Mouse (Mus musculus): ENCODE measurements around the gene Alg3. TPM values are rescaled to one million over a fixed set of nuclear protein-coding genes. Genes with fewer than 3 reads are reported as not detected.

Alg3 gene
- polyA plus RNA-seq, 1 experiment from 2014 or later, result 39.4 TPM

DNA sequence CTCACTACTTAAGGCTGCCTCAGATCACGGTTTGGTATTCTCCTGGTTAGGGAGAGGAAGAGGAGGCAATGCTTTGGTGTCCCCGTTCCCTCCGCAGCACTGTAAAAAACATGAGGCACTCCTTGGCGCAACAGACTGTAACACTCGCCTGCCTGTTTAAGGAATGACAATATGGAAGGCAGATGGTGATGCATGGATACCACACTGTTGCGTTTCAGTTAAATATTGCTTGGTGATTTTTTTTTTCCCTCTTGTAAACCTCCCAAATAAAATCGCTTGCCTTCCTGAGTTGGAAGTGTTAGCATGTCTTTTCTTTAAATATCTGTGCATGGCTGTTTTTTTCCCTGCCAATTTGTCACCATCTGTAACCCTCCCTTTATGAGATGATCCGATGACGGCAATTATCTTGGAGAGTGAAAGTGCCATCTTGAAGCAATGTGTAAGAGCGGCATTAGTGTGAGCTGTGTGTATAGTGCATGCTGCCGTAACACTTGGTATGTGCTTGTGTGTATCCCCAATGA, 17.4 kb upstream of the Alg3 start:
- no peak overlapping the region for H3K27ac ChIP-seq
- no peak for ATAC-seq (ENCODE audit: insufficient number of reproducible peaks, insufficient read depth, low FRiP score, low TSS enrichment, low read depth)
- no peaks in the 10 kb centered on the region for H3K36me3 ChIP-seq
- peak overlapping the region; percentile 92 for H3K4me2 ChIP-seq
- no peak overlapping the region for H3K4me3 ChIP-seq
- H3K9me3 ChIP-seq, result no peaks in the 10 kb centered on the region
- H3K27me3 ChIP-seq, result peaks cover 27% of the 10 kb centered on the region
- no peak overlapping the region for H3K9ac ChIP-seq
- 44% methylated on average over 11 of the region's 11 CpGs for WGBS
- peaks cover 10% of the 10 kb centered on the region for H3K4me1 ChIP-seq

DNA sequence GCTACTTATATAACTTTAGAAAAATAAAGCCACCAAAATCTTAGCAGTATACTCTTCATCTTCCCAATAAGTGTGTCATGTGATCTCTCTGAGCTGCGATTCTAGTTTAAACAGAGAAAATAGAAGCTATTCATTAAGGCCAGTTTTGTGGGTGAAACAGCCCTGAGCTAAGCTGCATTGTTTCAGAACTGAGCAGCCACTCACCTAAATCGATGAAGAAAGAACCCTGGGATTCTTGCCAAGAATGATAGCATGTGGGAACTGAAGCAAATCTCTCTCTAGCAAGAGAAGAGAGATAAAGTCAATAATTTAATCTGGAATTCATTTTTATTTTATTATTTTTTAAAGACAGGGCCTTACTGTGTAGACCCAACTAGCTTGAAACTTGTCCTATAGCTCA, 11.7 kb upstream of the Alg3 start:
- H3K4me2 ChIP-seq, result no peak overlapping the region
- H3K9me3 ChIP-seq, result no peaks in the 10 kb centered on the region
- H3K27me3 ChIP-seq, result peaks cover 45% of the 10 kb centered on the region
- no peak overlapping the region for H3K27ac ChIP-seq
- ATAC-seq (ENCODE audit: insufficient number of reproducible peaks, insufficient read depth, low FRiP score, low TSS enrichment, low read depth), result no peak
- peaks cover 34% of the 10 kb centered on the region for H3K4me1 ChIP-seq
- H3K36me3 ChIP-seq, result peaks cover 5% of the 10 kb centered on the region; the same call in 1 of the 2 replicates
- WGBS, result 56% methylated on average over 2 of the region's 2 CpGs
- no peak overlapping the region for H3K9ac ChIP-seq
- H3K4me3 ChIP-seq, result no peak overlapping the region

DNA sequence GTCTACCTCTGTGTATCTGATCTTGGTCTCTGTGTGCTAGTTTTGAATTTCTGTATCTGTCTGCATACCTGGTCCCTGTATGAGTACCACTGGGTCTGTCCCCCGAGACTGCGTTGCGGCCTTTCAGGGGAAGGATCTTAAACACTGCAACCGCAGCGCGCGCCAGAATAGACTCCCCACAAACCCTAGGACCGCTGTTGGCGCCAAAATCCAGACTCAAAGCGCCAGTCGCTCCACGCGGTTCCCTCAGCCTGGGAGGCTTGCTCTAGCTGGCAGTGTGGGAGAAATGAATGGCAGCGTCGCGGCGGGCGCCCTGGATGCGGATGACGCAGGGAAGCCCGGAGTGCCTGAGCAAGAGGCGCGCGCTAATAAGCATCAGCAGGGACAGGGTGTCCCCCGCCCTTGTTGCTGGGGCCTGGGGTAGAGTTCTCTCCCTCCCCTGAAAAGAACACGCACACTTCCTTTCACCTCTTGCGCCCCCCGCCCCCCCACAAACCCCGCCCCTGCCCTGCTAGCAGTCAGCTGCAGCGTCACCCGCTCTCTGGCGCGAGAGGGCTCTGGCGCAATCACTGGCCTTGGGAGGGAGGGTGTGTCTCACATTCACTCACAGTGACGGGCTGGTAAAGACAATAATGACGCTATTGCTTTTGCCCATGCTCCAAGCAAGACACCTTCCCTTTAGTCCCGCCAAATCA, 10.6 kb upstream of the Alg3 start:
- Histone ChIP-seq H3K4me3 (peak overlapping the region; percentile 70), H3K4me2 (peak overlapping the region; percentile 99), H3K4me1 (peaks cover 34% of the 10 kb centered on the region), H3K27me3 (peaks cover 46% of the 10 kb centered on the region), H3K36me3 (peaks cover 7% of the 10 kb centered on the region; the same call in 1 of the 2 replicates), H3K9ac (peak overlapping the region; percentile 73), H3K27ac (peak overlapping the region; percentile 39), H3K9me3 (no peaks in the 10 kb centered on the region)
- no peak for ATAC-seq (ENCODE audit: insufficient number of reproducible peaks, insufficient read depth, low FRiP score, low TSS enrichment, low read depth)
- WGBS, result under 1% methylated on average over 37 of the region's 37 CpGs

DNA sequence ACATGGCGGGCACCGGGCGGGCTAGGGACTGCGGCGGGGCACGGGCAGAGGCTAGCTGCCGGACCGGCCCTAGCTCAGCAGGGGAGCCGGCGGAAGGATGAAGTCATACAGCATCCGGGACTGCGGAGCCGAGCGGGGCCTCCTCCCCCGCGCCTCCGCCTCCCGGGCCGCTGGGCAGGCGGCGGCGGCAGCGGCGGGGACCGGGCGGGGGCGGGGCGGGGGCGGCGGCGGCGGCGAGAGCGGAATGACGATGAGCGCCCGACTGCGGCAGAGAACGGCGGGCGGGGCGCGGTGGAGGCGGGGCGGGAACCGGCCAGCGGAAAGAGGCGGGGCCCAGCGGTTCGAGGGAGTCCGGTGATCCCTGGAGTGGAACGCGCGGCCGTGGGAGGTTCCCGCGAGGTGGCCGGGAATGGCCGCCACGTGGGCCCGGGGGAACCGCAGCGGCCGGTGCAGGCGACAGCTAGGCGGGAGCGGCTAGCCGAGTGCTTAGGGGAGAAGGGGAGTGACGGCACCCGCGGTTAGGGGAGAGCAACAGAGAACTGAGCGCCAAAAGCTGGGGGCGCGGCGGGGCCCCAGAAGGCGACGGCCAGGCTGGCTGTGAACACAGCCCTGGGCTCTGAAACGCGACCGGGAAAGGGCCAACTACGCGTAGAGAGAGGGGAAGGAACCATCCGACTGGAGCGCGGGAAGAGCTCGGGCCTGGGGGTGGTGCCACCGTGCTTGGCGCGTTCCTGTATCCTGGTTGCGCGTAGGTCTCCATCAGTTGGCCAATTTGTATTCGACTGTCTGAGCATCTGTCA, 9.9 kb upstream of the Alg3 start, which contains the start of gene Camk2n2:
Gene Camk2n2, minus strand, starts transcription at position 97 of the 800 bp plus-strand sequence.
- Histone ChIP-seq H3K27me3 (peaks cover 46% of the 10 kb centered on the region), H3K4me3 (peak within 1 kb of the TSS; percentile 70), H3K4me1 (peaks cover 34% of the 10 kb centered on the region), H3K36me3 (peaks cover 7% of the 10 kb centered on the region; the same call in 1 of the 2 replicates), H3K4me2 (peak within 1 kb of the TSS; percentile 99), H3K27ac (peak within 1 kb of the TSS; percentile 39), H3K9me3 (no peaks in the 10 kb centered on the region), H3K9ac (peak within 1 kb of the TSS; percentile 73)
- under 1% methylated on average over 63 of the region's 92 CpGs for WGBS
- peak; percentile 54 for ATAC-seq (ENCODE audit: insufficient number of reproducible peaks, insufficient read depth, low FRiP score, low TSS enrichment, low read depth)

DNA sequence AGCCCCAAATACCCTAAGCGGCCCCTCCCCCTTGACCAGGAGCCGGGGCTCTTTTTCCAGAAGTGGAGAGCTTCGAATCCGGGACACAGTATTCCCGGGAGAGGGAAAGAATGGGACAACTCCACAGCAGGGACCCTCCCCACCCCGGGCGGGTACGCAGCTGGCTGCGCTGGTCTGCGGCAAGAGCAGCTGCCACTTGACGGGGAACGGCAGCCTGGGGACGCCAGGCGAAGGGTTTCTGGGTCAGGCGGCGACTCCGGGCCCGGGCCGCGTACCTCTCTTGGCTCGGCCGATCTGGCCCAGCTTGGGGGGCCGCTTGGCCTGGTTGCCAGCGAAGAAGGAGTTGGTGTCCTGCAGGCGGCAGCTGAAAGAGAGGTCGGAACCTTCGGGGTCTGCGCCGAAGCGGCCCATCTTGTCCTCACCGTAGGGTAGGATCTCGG, 9.2 kb upstream of the Alg3 start:
- Histone ChIP-seq H3K36me3 (peaks cover 7% of the 10 kb centered on the region; the same call in 1 of the 2 replicates), H3K4me3 (peak overlapping the region; percentile 70), H3K27ac (no peak overlapping the region), H3K9me3 (no peaks in the 10 kb centered on the region), H3K27me3 (peaks cover 46% of the 10 kb centered on the region), H3K9ac (peak overlapping the region; percentile 73), H3K4me1 (peaks cover 34% of the 10 kb centered on the region), H3K4me2 (peak overlapping the region; percentile 99)
- ATAC-seq (ENCODE audit: insufficient number of reproducible peaks, insufficient read depth, low FRiP score, low TSS enrichment, low read depth), result peak; percentile 13; the same call in 1 of the 2 replicates
- 0% methylated on average over 32 of the region's 32 CpGs for WGBS

DNA sequence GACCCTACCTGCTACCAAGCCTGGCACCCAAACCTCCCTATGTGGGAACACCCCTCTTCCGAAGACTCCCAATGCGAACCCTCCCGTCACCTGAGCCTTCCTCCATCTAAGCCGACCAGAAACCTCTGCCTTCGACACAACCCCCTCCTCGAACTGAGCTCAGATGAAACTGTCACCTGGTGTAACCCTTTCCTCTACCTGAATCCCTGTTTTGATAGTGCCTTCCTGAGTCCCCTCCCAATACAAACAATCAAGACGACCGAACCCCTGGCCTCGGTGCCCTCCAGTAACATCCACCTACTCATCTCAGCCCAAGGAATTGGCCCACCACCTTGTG, 8.8 kb upstream of the Alg3 start:
- Histone ChIP-seq H3K4me3 (peak overlapping the region; percentile 70), H3K27me3 (peaks cover 46% of the 10 kb centered on the region), H3K4me1 (peaks cover 34% of the 10 kb centered on the region), H3K9me3 (no peaks in the 10 kb centered on the region), H3K9ac (peak overlapping the region; percentile 73), H3K36me3 (peaks cover 7% of the 10 kb centered on the region; the same call in 1 of the 2 replicates), H3K4me2 (peak overlapping the region; percentile 99), H3K27ac (no peak overlapping the region)
- no peak for ATAC-seq (ENCODE audit: insufficient number of reproducible peaks, insufficient read depth, low FRiP score, low TSS enrichment, low read depth)
- WGBS, result 0% methylated on average over 9 of the region's 9 CpGs

DNA sequence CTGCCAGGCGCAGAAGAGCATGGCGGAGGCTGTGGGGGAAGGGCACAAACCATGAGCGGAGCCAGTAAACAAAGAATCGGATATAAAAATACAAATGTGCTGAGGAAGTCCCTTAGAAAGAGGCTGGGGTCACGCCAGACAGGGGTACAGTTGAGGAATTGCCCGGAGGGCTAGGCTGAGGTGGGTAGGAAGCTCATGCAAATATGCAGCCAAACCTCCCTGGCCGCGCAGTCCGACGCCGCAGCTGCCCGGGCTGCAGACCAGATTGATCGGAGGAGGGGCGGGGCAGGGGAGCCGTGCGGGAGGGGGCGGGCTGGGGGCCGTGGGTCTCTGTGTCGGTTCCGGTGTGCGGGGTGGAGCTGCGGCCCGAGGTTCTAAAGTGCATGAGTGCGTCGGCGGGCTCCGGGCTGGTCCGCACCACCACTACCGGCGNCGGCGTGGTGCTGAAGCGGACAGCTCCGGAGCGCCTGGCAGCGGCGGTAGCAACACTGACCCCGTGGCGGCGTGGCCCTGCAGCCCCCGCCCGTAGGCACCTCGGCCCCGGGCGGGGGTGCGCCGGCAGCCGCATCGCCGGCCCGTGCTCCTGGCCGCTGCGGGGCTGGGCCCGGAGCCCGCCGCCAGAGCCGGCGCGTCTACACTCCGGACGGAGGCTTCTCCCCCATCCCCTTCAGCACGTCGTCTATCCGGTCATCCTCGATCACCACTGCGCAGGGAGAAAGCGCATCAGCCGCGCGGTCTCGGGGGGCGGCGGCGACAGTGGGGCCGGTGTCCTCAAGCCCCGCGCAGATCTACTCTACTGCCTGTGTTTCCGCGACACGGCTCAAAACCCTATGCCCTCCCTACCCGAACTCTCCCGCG, 8.2 kb upstream of the Alg3 start:
- peak; percentile 52 for ATAC-seq (ENCODE audit: insufficient number of reproducible peaks, insufficient read depth, low FRiP score, low TSS enrichment, low read depth)
- peak overlapping the region; percentile 70 for H3K4me3 ChIP-seq
- H3K27ac ChIP-seq, result no peak overlapping the region
- H3K36me3 ChIP-seq, result peaks cover 7% of the 10 kb centered on the region; the same call in 1 of the 2 replicates
- H3K9me3 ChIP-seq, result no peaks in the 10 kb centered on the region
- H3K27me3 ChIP-seq, result peaks cover 46% of the 10 kb centered on the region
- WGBS, result 2% methylated on average over 62 of the region's 83 CpGs
- peak overlapping the region; percentile 99 for H3K4me2 ChIP-seq
- peaks cover 34% of the 10 kb centered on the region for H3K4me1 ChIP-seq
- 0 out of 2 replicates have a peak overlapping the region, but pooled peaks have one; percentile 17 for H3K9ac ChIP-seq

DNA sequence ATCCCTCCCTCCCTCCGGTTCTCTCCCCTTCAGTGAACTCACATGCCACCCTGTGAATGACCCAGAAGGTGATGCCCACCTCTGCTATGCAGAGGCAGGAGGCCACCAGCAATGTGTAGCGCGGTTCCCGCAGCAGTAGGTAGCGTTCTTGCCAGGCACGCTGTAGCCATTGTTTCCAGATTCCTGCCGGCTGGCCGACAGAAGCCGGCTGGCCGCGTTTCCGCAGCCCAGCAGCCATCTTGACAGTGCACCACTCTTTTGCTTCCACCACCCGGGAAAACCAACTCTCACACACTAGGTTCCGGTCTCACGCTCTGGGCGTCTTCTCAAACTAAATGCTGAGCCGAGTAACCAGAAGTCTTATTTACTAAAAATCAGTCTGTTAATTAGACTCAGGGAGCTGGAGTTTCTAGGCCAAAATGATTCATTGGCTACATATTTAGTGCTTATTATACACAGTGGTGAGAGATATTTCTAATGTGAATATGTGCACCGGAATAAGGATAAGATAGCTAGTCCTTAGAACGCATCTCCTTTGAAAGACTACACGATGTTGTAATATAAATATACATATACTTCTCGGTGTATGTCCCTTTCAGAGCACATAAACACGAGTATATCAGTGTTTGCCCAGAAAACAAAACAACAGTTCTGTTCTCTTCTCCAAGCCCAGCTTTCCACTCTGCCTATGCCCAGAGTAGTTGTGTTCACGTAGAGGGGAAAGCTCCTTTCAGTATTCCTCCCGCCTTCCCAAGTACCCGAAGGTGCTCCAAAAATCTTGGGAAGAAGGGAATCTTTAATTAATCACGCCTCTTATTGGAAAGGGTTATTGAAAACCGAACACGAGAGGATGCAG, 806 bp downstream of the Alg3 start:
- WGBS, result 1% methylated on average over 28 of the region's 28 CpGs
- peaks cover 26% of the 10 kb centered on the region for H3K36me3 ChIP-seq
- peak overlapping the region; percentile 87 for H3K9ac ChIP-seq
- H3K9me3 ChIP-seq, result no peaks in the 10 kb centered on the region
- no peaks in the 10 kb centered on the region for H3K27me3 ChIP-seq
- H3K4me2 ChIP-seq, result peak overlapping the region; percentile 96
- peak; percentile 56 for ATAC-seq (ENCODE audit: insufficient number of reproducible peaks, insufficient read depth, low FRiP score, low TSS enrichment, low read depth)
- peaks cover 21% of the 10 kb centered on the region for H3K4me1 ChIP-seq
- H3K4me3 ChIP-seq, result peak overlapping the region; percentile 86
- H3K27ac ChIP-seq, result peak overlapping the region; percentile 74

DNA sequence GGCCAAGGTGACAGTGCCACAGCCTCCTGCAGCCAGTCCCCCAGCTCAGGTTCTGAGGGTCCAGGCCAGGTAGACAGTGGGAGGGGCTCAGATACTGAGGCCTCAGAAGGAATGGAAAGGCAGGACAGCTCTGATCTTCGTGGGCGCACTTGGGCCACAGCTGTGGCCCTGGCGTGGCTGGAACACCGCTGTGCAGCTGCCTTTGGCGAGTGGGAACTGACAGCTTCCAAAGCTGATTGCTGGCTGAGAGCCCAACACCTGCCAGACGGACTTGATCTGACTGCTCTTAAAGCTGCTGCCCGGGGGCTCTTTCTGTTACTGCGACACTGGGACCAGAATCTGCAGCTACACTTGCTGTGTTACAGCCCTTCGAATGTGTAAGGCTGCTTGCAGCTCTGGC, 6.8 kb downstream of the Alg3 start:
- peaks cover 10% of the 10 kb centered on the region for H3K4me1 ChIP-seq
- H3K9ac ChIP-seq, result no peak overlapping the region
- no peak overlapping the region for H3K27ac ChIP-seq
- H3K4me2 ChIP-seq, result no peak overlapping the region
- 73% methylated on average over 9 of the region's 9 CpGs for WGBS
- no peaks in the 10 kb centered on the region for H3K27me3 ChIP-seq
- ATAC-seq (ENCODE audit: insufficient number of reproducible peaks, insufficient read depth, low FRiP score, low TSS enrichment, low read depth), result no peak
- H3K36me3 ChIP-seq, result peaks cover 45% of the 10 kb centered on the region
- no peak overlapping the region for H3K4me3 ChIP-seq
- no peaks in the 10 kb centered on the region for H3K9me3 ChIP-seq

DNA sequence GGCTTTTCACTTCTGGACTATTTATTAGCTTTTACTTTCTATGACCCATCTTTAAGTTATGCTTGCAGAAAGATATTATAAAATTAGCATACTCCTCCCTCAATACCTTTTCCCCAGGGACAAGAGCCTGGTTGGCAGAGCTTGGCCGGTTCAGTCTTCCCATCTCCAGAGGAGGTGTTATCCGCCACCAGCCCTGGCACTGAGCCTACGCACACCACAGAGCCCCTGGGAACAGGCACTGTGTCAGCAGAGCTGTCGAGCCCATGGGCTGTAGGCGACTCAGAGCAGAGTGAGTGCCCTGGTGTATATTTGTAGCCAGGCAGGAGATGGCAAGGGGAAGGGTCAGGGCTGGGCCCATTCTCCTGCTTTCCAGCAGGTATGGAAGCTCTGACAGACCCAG, 11.0 kb downstream of the Alg3 start:
- H3K4me2 ChIP-seq, result no peak overlapping the region
- no peaks in the 10 kb centered on the region for H3K4me1 ChIP-seq
- H3K9ac ChIP-seq, result no peak overlapping the region
- H3K9me3 ChIP-seq, result no peaks in the 10 kb centered on the region
- H3K27ac ChIP-seq, result no peak overlapping the region
- peaks cover 17% of the 10 kb centered on the region for H3K36me3 ChIP-seq
- WGBS, result 78% methylated on average over 5 of the region's 5 CpGs
- no peak for ATAC-seq (ENCODE audit: insufficient number of reproducible peaks, insufficient read depth, low FRiP score, low TSS enrichment, low read depth)
- no peak overlapping the region for H3K4me3 ChIP-seq
- H3K27me3 ChIP-seq, result no peaks in the 10 kb centered on the region; the same call in 1 of the 2 replicates
